Mouse (Mus musculus): ENCODE results near the gene Gm21988. TPM values are rescaled to one million over a fixed set of nuclear protein-coding genes. Genes with fewer than 3 reads are reported as not detected.

Gene Gm21988
- polyA plus RNA-seq, 1 experiment from 2014 or later: 14.5 TPM

- H3K4me1 ChIP-seq (replicated peaks): peaks cover 25% of the 10 kb centered on the region
- H3K9me3 ChIP-seq: no peaks in the 10 kb centered on the region
- H3K27ac ChIP-seq: no peak overlapping the region
- DNase-seq (ENCODE audit: low spot score): no peak
- 82% methylated on average over 6 of the region's 6 CpGs for WGBS
- H3K36me3 ChIP-seq: peaks cover 2% of the 10 kb centered on the region; the same call in 1 of the 2 replicates
- peaks cover 51% of the 10 kb centered on the region for H3K27me3 ChIP-seq (ENCODE audit: insufficient read depth, poor library complexity, severe bottlenecking)
- no peak overlapping the region for H3K4me3 ChIP-seq
These were observed 27.7 kb downstream of the Gm21988 start for GRCm38 (mm10) chr11:70211972-70212371.

DNA sequence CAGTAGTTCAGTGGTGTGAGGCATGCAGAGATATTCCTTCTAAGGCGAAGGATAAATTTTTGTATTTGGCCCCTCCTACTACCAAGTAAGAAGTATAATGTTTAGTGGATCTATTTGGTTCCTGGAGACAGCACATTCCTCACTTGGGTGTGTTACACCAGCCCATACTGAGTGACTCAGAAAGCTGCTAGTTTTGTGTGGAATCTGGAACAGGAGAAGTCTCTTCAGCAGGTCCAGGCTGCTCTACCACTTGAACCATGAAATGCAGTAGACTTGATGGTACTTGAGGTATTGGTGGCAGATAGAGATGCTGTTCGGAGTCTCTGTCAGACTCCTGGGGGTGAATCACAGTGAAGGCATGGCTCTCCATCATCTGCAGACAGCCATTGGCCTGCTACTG lies 28.9 kb downstream of the Gm21988 start:
- Histone ChIP-seq H3K27me3 (ENCODE audit: insufficient read depth, poor library complexity, severe bottlenecking) (peaks cover 38% of the 10 kb centered on the region), H3K4me1 (replicated peaks) (peaks cover 22% of the 10 kb centered on the region), H3K36me3 (no peaks in the 10 kb centered on the region), H3K27ac (no peak overlapping the region), H3K9me3 (no peaks in the 10 kb centered on the region), H3K4me3 (no peak overlapping the region)
- 86% methylated on average over 2 of the region's 2 CpGs for WGBS
- no peak for DNase-seq (ENCODE audit: low spot score)

DNA sequence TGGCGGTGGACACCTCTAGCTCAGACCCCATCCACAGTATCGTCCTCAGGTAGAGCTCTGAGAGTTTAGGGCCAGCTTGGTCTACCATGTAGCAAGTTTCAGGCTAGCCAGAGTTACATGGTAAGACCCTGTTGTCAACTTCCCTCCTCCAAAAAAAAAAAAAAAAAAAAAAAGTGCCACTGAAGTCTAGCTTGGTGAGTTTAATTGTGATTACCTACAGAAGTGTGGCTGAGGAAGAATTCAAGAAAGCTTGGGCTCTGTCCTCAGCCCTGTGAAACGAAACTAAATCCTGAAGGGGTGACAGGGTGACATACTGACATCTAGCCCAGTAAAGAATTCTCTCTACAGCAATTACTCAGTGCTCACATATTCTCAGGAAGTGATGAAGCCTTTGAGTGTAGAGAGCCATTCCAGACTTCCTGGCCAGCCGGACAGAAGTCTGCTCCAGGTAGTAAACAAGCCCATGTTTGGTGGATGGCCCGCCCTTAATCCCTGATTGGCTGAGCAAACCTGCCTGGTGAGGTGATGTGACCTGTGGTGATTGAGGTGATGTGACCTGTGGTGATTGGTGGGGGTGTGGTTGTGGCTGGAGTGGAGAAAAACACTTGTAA lies 30.7 kb downstream of the Gm21988 start:
- Histone ChIP-seq H3K27ac (no peak overlapping the region), H3K4me1 (replicated peaks) (peaks cover 4% of the 10 kb centered on the region), H3K36me3 (no peaks in the 10 kb centered on the region), H3K27me3 (ENCODE audit: insufficient read depth, poor library complexity, severe bottlenecking) (peaks cover 20% of the 10 kb centered on the region), H3K4me3 (no peak overlapping the region), H3K9me3 (no peaks in the 10 kb centered on the region)
- DNase-seq (ENCODE audit: low spot score): no peak
- 75% methylated on average over 5 of the region's 5 CpGs for WGBS

GRCm38 (mm10) chr11:70207283-70207682 lies 32.3 kb downstream of the Gm21988 start:
- Histone ChIP-seq H3K9me3 (no peaks in the 10 kb centered on the region), H3K27ac (no peak overlapping the region), H3K4me3 (no peak overlapping the region), H3K36me3 (no peaks in the 10 kb centered on the region), H3K4me1 (replicated peaks) (no peaks in the 10 kb centered on the region), H3K27me3 (ENCODE audit: insufficient read depth, poor library complexity, severe bottlenecking) (peaks cover 4% of the 10 kb centered on the region)
- 89% methylated on average over 7 of the region's 7 CpGs for WGBS
- DNase-seq (ENCODE audit: low spot score): no peak

DNA sequence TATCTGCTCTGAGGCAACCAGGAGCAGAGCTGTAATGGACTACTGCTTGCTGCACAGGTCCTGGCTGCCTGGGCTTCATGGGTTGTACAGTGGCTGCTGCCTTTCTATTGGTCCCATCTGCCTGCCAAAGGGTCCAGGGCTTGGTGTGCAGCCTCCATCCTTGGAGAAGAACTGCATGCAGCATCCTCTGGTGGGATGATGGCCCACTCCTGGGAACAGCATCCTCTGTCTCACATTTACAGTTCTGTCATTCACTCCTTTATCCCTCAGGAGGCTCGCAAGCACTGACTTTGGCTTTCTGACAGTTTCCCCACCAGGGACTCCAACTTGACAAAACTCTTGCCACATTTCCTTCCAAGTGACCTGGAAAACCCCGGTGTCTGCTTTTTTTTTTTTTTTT lies 32.8 kb downstream of the Gm21988 start:
- Histone ChIP-seq H3K27ac (no peak overlapping the region), H3K27me3 (ENCODE audit: insufficient read depth, poor library complexity, severe bottlenecking) (no peaks in the 10 kb centered on the region), H3K4me1 (replicated peaks) (no peaks in the 10 kb centered on the region), H3K9me3 (no peaks in the 10 kb centered on the region), H3K36me3 (no peaks in the 10 kb centered on the region), H3K4me3 (no peak overlapping the region)
- DNase-seq (ENCODE audit: low spot score): no peak
- 81% methylated on average over 2 of the region's 2 CpGs for WGBS

- Histone ChIP-seq H3K4me1 (replicated peaks) (peaks cover 12% of the 10 kb centered on the region; the same call in 1 of the 2 replicates), H3K4me3 (no peak overlapping the region), H3K36me3 (no peaks in the 10 kb centered on the region), H3K9me3 (no peaks in the 10 kb centered on the region), H3K27me3 (ENCODE audit: insufficient read depth, poor library complexity, severe bottlenecking) (no peaks in the 10 kb centered on the region), H3K27ac (no peak overlapping the region)
- WGBS: 41% methylated on average over 5 of the region's 5 CpGs
- DNase-seq (ENCODE audit: low spot score): peak; percentile 84
These were observed 37.9 kb downstream of the Gm21988 start for GRCm38 (mm10) chr11:70201691-70202090.

- 86% methylated on average over 5 of the region's 5 CpGs for whole genome bisulfite sequencing
- Histone ChIP-seq H3K4me1 (replicated peaks) (peaks cover 12% of the 10 kb centered on the region; the same call in 1 of the 2 replicates), H3K36me3 (no peaks in the 10 kb centered on the region), H3K27ac (no peak overlapping the region), H3K4me3 (no peak overlapping the region), H3K27me3 (ENCODE audit: insufficient read depth, poor library complexity, severe bottlenecking) (no peaks in the 10 kb centered on the region), H3K9me3 (no peaks in the 10 kb centered on the region)
- DNase-seq (ENCODE audit: low spot score): no peak
These were observed 39.5 kb downstream of the Gm21988 start for GRCm38 (mm10) chr11:70200036-70200608.

- no peaks in the 10 kb centered on the region for H3K36me3 ChIP-seq
- DNase-seq (ENCODE audit: low spot score): no peak
- WGBS: 85% methylated on average over 8 of the region's 8 CpGs
These were observed 40.5 kb downstream of the Gm21988 start for GRCm38 (mm10) chr11:70199107-70199506.

GRCm38 (mm10) chr11:70198332-70198731 lies 41.3 kb downstream of the Gm21988 start:
- no peaks in the 10 kb centered on the region for H3K36me3 ChIP-seq
- no peak overlapping the region for H3K27ac ChIP-seq
- no peak overlapping the region for H3K4me3 ChIP-seq
- H3K27me3 ChIP-seq (ENCODE audit: insufficient read depth, poor library complexity, severe bottlenecking): no peaks in the 10 kb centered on the region
- H3K4me1 ChIP-seq (replicated peaks): peaks cover 12% of the 10 kb centered on the region; the same call in 1 of the 2 replicates
- no peaks in the 10 kb centered on the region for H3K9me3 ChIP-seq
- 91% methylated on average over 3 of the region's 3 CpGs for WGBS
- DNase-seq (ENCODE audit: low spot score): no peak

More at GRCm38 (mm10) chr11:70199107-70199506, 40.5 kb downstream of the Gm21988 start:
- Histone ChIP-seq H3K4me1 (replicated peaks) (peaks cover 12% of the 10 kb centered on the region; the same call in 1 of the 2 replicates), H3K27me3 (ENCODE audit: insufficient read depth, poor library complexity, severe bottlenecking) (no peaks in the 10 kb centered on the region), H3K4me3 (no peak overlapping the region), H3K27ac (no peak overlapping the region), H3K9me3 (no peaks in the 10 kb centered on the region)

GRCm38 (mm10) chr11:70193354-70194285 lies 46.0 kb downstream of the Gm21988 start:
- H3K27me3 ChIP-seq (ENCODE audit: insufficient read depth, poor library complexity, severe bottlenecking): no peaks in the 10 kb centered on the region
- H3K27ac ChIP-seq: no peak overlapping the region
- 63% methylated on average over 11 of the region's 11 CpGs for WGBS
- no peaks in the 10 kb centered on the region for H3K4me1 ChIP-seq (replicated peaks)
- no peaks in the 10 kb centered on the region for H3K9me3 ChIP-seq
- no peak overlapping the region for H3K4me3 ChIP-seq
- no peaks in the 10 kb centered on the region for H3K36me3 ChIP-seq
- DNase-seq (ENCODE audit: low spot score): no peak

DNA sequence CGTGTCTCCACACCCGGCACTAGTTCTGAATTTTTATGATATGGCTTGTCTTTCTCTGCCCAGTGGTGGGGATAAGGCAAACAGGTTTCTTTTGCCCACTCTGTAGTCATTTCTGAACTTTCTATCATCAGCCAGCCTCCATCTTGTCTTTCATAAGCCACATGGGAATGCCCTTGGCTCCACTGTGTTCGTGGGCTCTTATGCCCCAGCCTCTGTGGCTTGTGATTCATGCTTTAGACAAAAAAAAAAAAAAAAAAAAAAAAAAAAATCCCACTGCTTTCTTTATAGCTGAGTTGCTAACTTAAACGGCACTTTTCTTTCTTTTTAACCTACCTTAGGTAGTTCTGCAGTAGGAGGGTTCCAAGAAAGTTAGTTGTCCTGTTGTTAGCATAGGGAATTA lies 47.5 kb downstream of the Gm21988 start:
- Histone ChIP-seq H3K4me1 (replicated peaks) (no peaks in the 10 kb centered on the region), H3K27me3 (ENCODE audit: insufficient read depth, poor library complexity, severe bottlenecking) (no peaks in the 10 kb centered on the region), H3K27ac (no peak overlapping the region), H3K36me3 (no peaks in the 10 kb centered on the region), H3K4me3 (no peak overlapping the region), H3K9me3 (no peaks in the 10 kb centered on the region)
- DNase-seq (ENCODE audit: low spot score): no peak
- 85% methylated on average over 4 of the region's 4 CpGs for WGBS

DNA sequence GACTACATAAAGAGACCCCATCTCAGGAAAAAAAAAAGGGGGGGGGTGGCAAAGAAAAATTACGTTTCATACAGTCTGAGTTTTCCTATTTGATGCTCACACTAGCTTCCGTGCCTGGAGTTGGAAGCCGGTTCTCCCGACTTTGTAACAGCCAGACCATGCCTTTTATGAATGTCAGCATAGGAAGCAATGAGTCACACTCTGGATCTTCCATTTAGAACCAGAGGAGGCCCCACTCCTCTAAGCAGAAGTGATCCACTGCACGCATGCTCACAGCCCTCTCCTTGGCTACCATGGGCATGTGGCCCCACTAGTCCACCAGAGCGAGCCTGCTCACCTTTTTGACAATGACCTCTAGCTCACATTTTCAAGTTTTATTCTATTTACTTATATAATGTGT lies 48.4 kb downstream of the Gm21988 start:
- H3K36me3 ChIP-seq: no peaks in the 10 kb centered on the region
- no peak overlapping the region for H3K4me3 ChIP-seq
- no peak overlapping the region for H3K27ac ChIP-seq
- WGBS: 84% methylated on average over 6 of the region's 6 CpGs
- no peak for DNase-seq (ENCODE audit: low spot score)
- H3K4me1 ChIP-seq (replicated peaks): no peaks in the 10 kb centered on the region
- no peaks in the 10 kb centered on the region for H3K27me3 ChIP-seq (ENCODE audit: insufficient read depth, poor library complexity, severe bottlenecking)
- H3K9me3 ChIP-seq: no peaks in the 10 kb centered on the region

All from hindbrain, embryonic 10.5 days (tissue).